Comparison of ENCODE assay signal across 15 mouse cellular contexts in the genomic region with DNA sequence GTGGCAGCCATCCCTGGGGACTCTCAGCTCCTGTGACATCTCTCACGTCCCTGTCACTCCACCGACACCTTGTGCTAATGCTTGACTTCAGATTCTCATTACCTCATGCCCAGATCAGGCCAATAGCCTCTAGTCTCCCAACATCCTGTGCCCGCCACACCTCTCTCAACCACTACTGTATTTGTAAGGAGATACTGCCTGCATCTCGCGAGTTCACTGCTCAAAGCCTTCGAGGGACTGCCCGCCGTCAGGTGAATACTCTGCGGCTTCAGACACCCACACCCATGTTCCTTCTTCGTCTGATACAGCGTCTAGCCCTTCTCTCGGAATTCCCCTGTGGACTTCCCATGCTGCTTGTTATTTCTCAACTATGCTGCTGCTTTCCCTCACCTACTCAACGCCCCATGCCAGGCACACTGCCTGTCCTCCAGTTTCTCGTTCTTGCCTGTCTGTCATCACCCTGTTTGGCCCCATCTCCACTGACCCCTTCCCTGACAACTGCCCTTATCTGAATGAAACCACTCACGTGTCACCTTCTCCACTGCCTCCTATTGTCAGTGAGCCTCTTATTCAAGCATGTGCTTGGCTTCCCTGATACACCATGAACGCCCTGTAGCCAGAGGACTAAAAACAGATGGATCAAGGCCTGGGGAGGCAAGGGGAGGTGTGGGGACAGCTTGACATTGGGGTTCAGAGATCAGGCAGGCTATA. TPM values are rescaled to one million over a fixed set of nuclear protein-coding genes. Genes with fewer than 3 reads are reported as not detected.
DNase-seq lines count a peak whose midpoint lies in the region; ATAC-seq and TF ChIP-seq lines count a peak whose summit lies in the region.
"Had no signal": no experiment of that assay in that cellular context is flagged by ENCODE, and none has a peak within 500 bp of the region (broad histone marks: within the 10 kb centered on the region; RNA-seq: fewer than 3 reads in every experiment).

No protein-coding gene starts in this region.

- TF ChIP-seq EP300 in CH12.LX (IDR thresholded peaks at IDR 0.05; ENCODE audit: low read length) = peak; percentile 63; the same call in 1 of the 2 replicates

- intact Hi-C loops in heart, postnatal 25 days (cut with DNase I) = no loop called here

- H3K27me3 ChIP-seq in CH12.LX (replicated peaks) = no peaks in the 10 kb centered on the region
- H3K27me3 ChIP-seq in heart, embryonic 12.5 days (replicated peaks) = no peaks in the 10 kb centered on the region
- H3K27me3 ChIP-seq in intestine, embryonic 14.5 days (replicated peaks; ENCODE audit: control insufficient read depth, insufficient read depth, low read length) = no peaks in the 10 kb centered on the region
- H3K27me3 ChIP-seq: limb, embryonic 13.5 days had no signal

- peaks cover 0 to 13% of the 10 kb centered on the region in 2 experiments for H3K36me3 ChIP-seq in CH12.LX (replicated peaks in 1 of 2; ENCODE audit: control insufficient read depth in 1 of 2, insufficient read depth in 1 of 2, low read length in 1 of 2)
- no peaks in the 10 kb centered on the region for H3K36me3 ChIP-seq in heart, embryonic 12.5 days
- no peaks in the 10 kb centered on the region for H3K36me3 ChIP-seq in intestine, embryonic 14.5 days (ENCODE audit: control insufficient read depth, insufficient read depth, low read length)
- H3K36me3 ChIP-seq: G1E; limb, embryonic 13.5 days had no signal

- no peak; a peak in 1 of 4 replicates for TF ChIP-seq CTCF in CH12.LX (conservative IDR thresholded peaks at IDR 0.05 in 1 of 2, IDR thresholded peaks at IDR 0.05 in 1 of 2; ENCODE audit: low read depth in 2 of 2, low read length in 2 of 2)

- dilution Hi-C loops in CH12.LX (cut with MboI; ENCODE audit: extremely low pct_ligation_motif_present, extremely low pct_unique_long_range_greater_than_20kb, low sequenced_read_pairs) = no loop called here

- H3K27ac ChIP-seq in CH12.LX (ENCODE audit: insufficient read depth, low read depth) = peak overlapping the region; percentile 87
- peak overlapping the region; percentile 96 for H3K27ac ChIP-seq in heart, embryonic 12.5 days (ENCODE audit: poor library complexity, severe bottlenecking)
- H3K27ac ChIP-seq in intestine, embryonic 14.5 days (ENCODE audit: low read depth) = no peak overlapping the region
- H3K27ac ChIP-seq: limb, embryonic 13.5 days; macrophage had no signal

- peak; percentile 97 for DNase-seq in heart, adult 11 months
- DNase-seq in heart, postnatal 25 days (ENCODE audit: low spot score) = no peak
- DNase-seq in CH12.LX (ENCODE audit: extremely low read depth) = peak; percentile 89
- DNase-seq in intestine, embryonic 14.5 days (ENCODE audit: low spot score) = no peak
- DNase-seq in adrenal gland, adult 8-10 months = no peak
- DNase-seq in adrenal gland, adult (ENCODE audit: inconsistent age in 2 of 2, low spot score in 1 of 2) = no peak
- DNase-seq in kidney, adult 8-10 months = no peak
- DNase-seq: cerebellum, adult 2 months; embryo, embryonic 11 days; kidney, postnatal 10 days; layer of hippocampus, postnatal 36 days had no signal

- peaks cover 17 to 41% of the 10 kb centered on the region in 2 experiments for H3K4me1 ChIP-seq in CH12.LX (ENCODE audit: control insufficient read depth in 1 of 2, insufficient read depth in 2 of 2)
- peaks cover 48% of the 10 kb centered on the region for H3K4me1 ChIP-seq in heart, embryonic 12.5 days (replicated peaks)
- H3K4me1 ChIP-seq in intestine, embryonic 14.5 days (replicated peaks; ENCODE audit: control insufficient read depth, insufficient read depth, low read length) = no peaks in the 10 kb centered on the region

- peak overlapping the region; percentile 42; the same call in 1 of the 2 replicates for H3K9ac ChIP-seq in CH12.LX (ENCODE audit: insufficient read depth, low read depth)
- 0 out of 2 replicates have a peak overlapping the region, but pooled peaks have one; percentile 6 for H3K9ac ChIP-seq in heart, embryonic 12.5 days
- H3K9ac ChIP-seq in intestine, embryonic 14.5 days (ENCODE audit: low read length) = no peak overlapping the region
- H3K9ac ChIP-seq: limb, embryonic 13.5 days had no signal

- in situ Hi-C loops in CH12.LX (cut with MboI; ENCODE audit: low pct_ligation_motif_present, low pct_unique_long_range_greater_than_20kb, low sequenced_read_pairs) = loop anchor here (5.0 kb wide), 1 partner anchor 37 kb away; no protein-coding TSS in a partner anchor

- no peaks in the 10 kb centered on the region for H3K79me2 ChIP-seq in CH12.LX (replicated peaks; ENCODE audit: control insufficient read depth, extremely low read depth, insufficient read depth, poor library complexity, severe bottlenecking)

- TF ChIP-seq RAD21 in CH12.LX (IDR thresholded peaks at IDR 0.05; ENCODE audit: low read depth, low read length) = no peak

- H3K4me3 ChIP-seq in CH12.LX (replicated peaks in 1 of 3; ENCODE audit: low read depth in 2 of 3, low read length in 2 of 3, poor library complexity in 1 of 3) = peak overlapping the region; percentile 12 to 49 (median 13)
- H3K4me3 ChIP-seq in heart, embryonic 12.5 days = no peak overlapping the region
- no peak overlapping the region for H3K4me3 ChIP-seq in intestine, embryonic 14.5 days (ENCODE audit: low read depth, low read length)
- H3K4me3 ChIP-seq: limb, embryonic 13.5 days had no signal

- peak overlapping the region; percentile 64 for H3K4me2 ChIP-seq in CH12.LX (ENCODE audit: insufficient read depth, low read depth, poor library complexity, severe bottlenecking)
- H3K4me2 ChIP-seq in heart, embryonic 12.5 days = peak overlapping the region; percentile 47
- no peak overlapping the region for H3K4me2 ChIP-seq in intestine, embryonic 14.5 days (ENCODE audit: low read length)
- H3K4me2 ChIP-seq: limb, embryonic 13.5 days had no signal

- WGBS in heart, embryonic 12.5 days = 12% methylated on average over 16 of the region's 16 CpGs
- 73% methylated on average over 16 of the region's 16 CpGs for WGBS in intestine, embryonic 14.5 days

- peak; percentile 88 for ATAC-seq in heart, embryonic 12.5 days (ENCODE audit: insufficient number of reproducible peaks, low FRiP score)
- 0 out of 2 replicates have a peak, but pooled peaks have one; percentile 26 for ATAC-seq in intestine, embryonic 14.5 days (replicated peaks; ENCODE audit: low FRiP score, low TSS enrichment, low read depth)

- peak; percentile 59 for TF ChIP-seq POLR2A in CH12.LX (IDR thresholded peaks at IDR 0.05; ENCODE audit: low read depth, low read length)

- peaks cover 9% of the 10 kb centered on the region for H3K9me3 ChIP-seq in CH12.LX (replicated peaks; ENCODE audit: low read length)
- H3K9me3 ChIP-seq in heart, embryonic 12.5 days (replicated peaks) = no peaks in the 10 kb centered on the region
- no peaks in the 10 kb centered on the region for H3K9me3 ChIP-seq in intestine, embryonic 14.5 days (ENCODE audit: control insufficient read depth, low read length)
- H3K9me3 ChIP-seq: G1E had no signal

TF ChIP-seq in CH12.LX, 34 proteins besides CTCF, POLR2A, EP300 and RAD21 (continues in another document):
- TF ChIP-seq MAFK (IDR thresholded peaks at IDR 0.05; ENCODE audit: insufficient replicate concordance, low read length) (0 out of 2 replicates have a peak, but pooled peaks have one; percentile 44), POLR2AphosphoS2 (IDR thresholded peaks at IDR 0.05; ENCODE audit: low read depth, low read length) (no peak), ELF1 (IDR thresholded peaks at IDR 0.05; ENCODE audit: low read depth, low read length) (peak; percentile 40; the same call in 1 of the 2 replicates), CHD2 (IDR thresholded peaks at IDR 0.05; ENCODE audit: low read length) (peak; percentile 97), GABPA (IDR thresholded peaks at IDR 0.05; ENCODE audit: insufficient replicate concordance, low read depth, low read length) (no peak), USF2 (conservative IDR thresholded peaks at IDR 0.05; ENCODE audit: low read depth, low read length) (0 out of 2 replicates have a peak, but pooled peaks have one; percentile 6), MEF2A (IDR thresholded peaks at IDR 0.05; ENCODE audit: borderline replicate concordance, low read depth, low read length) (peak; percentile 78), BHLHE40 (IDR thresholded peaks at IDR 0.05; ENCODE audit: low read depth, low read length) (peak; percentile 87), TCF12 (IDR thresholded peaks at IDR 0.05; ENCODE audit: low read depth, low read length) (peak; percentile 59; the same call in 1 of the 2 replicates), CHD1 (IDR thresholded peaks at IDR 0.05; ENCODE audit: low read depth, low read length) (no peak), NRF1 (IDR thresholded peaks at IDR 0.05; ENCODE audit: low read depth, low read length) (0 out of 2 replicates have a peak, but pooled peaks have one; percentile 25), TBP (conservative IDR thresholded peaks at IDR 0.05; ENCODE audit: low read depth, low read length) (peak; percentile 53; the same call in 1 of the 2 replicates), MYC (IDR thresholded peaks at IDR 0.05; ENCODE audit: low read depth, low read length) (peak; percentile 72; the same call in 1 of the 2 replicates), ETS1 (conservative IDR thresholded peaks at IDR 0.05; ENCODE audit: low read depth, low read length) (peak; percentile 73), MXI1 (IDR thresholded peaks at IDR 0.05; ENCODE audit: low read depth, low read length) (no peak), HCFC1 (IDR thresholded peaks at IDR 0.05; ENCODE audit: low read depth, low read length) (peak; percentile 35; the same call in 1 of the 2 replicates), JUN (IDR thresholded peaks at IDR 0.05; ENCODE audit: insufficient read depth, low read depth, low read length) (no peak), MAX (IDR thresholded peaks at IDR 0.05; ENCODE audit: low read length) (peak; percentile 88), NELFE (IDR thresholded peaks at IDR 0.05; ENCODE audit: low read depth, low read length) (no peak), MAZ (IDR thresholded peaks at IDR 0.05; ENCODE audit: low read depth, low read length) (no peak; the same call in 1 of the 2 replicates), SIN3A (IDR thresholded peaks at IDR 0.05; ENCODE audit: low read length) (peak; percentile 82; the same call in 1 of the 2 replicates), JUND (conservative IDR thresholded peaks at IDR 0.05; ENCODE audit: low read depth, low read length) (no peak), IRF4 (IDR thresholded peaks at IDR 0.05; ENCODE audit: low read depth, low read length) (peak; percentile 74), ZC3H11A (IDR thresholded peaks at IDR 0.05; ENCODE audit: low read depth, low read length) (no peak)

RNA-seq across cellular contexts. Expression of a gene that starts 15.5 kb away (rescaled TPM):
- total RNA-seq in heart, postnatal 25 days (2021) = 100 to 1,000 TPM; 402 to 442 TPM
- 22.2 and 26.4 TPM in 2 replicates for total RNA-seq in CH12.LX (2012; rRNA removed)
- total RNA-seq in CH12.LX (2014; rRNA removed) = 19.6 and 20.0 TPM in 2 replicates
- polyA plus RNA-seq in CH12.LX (2012; ENCODE audit: insufficient read length, low read depth) = 15.1 and 17.6 TPM in 2 replicates
- polyA plus RNA-seq in heart, embryonic 12.5 days (2016; fragmentation: Nextera tagmentation; extraction: Ambion mirVana) = 14.4 and 14.6 TPM in 2 replicates
- 6.7 and 8.5 TPM in 2 replicates for polyA plus RNA-seq in intestine, embryonic 14.5 days (2014; fragmentation: Nextera tagmentation; extraction: Ambion mirVana)
- total RNA-seq in adrenal gland, adult 8-10 months (2022) = 1 to 10 TPM; 1.5 to 4.1 (median 2.1) TPM
- total RNA-seq: G1E had no signal
- polyA plus RNA-seq: G1E had no signal

Comparison
In these comparisons a context has a peak if more than half of its experiments do, and no peak if none do; other contexts are left out.
1. DNase-seq: peak in heart, adult 11 months (single experiment) and CH12.LX (single experiment); none in heart, postnatal 25 days (single experiment), intestine, embryonic 14.5 days (single experiment), adrenal gland, adult 8-10 months (single experiment), adrenal gland, adult (0 of 2) and kidney, adult 8-10 months (0 of 2).
2. H3K4me3 ChIP-seq: peak in CH12.LX (3 of 3); none in heart, embryonic 12.5 days (single experiment) and intestine, embryonic 14.5 days (single experiment).
3. RNA of a gene that starts 15.5 kb away (total RNA-seq): 402 to 442 TPM in heart, postnatal 25 days; 19.6 to 26.4 TPM in CH12.LX and 1.5 to 4.1 TPM in adrenal gland, adult 8-10 months; every median in the first group is over 10 times any median in the second.